Mouse (Mus musculus) spleen, postnatal 36 days (tissue): ENCODE measurements at regions not wholly inside any gene's neighbourhood (a gene's known extent, or its start where the extent isn't known, plus 50 kb on each side); places are given as distances from the start of the nearest gene placed in this dataset.

Source experiments
- DNase-seq, 2 experiments: peaks; one replicate each; pipeline ENCODE4 v3.0.0; 2022; ENCODE audit warnings: low spot score in 2 of 2, mixed read lengths in 1 of 2

DNA sequence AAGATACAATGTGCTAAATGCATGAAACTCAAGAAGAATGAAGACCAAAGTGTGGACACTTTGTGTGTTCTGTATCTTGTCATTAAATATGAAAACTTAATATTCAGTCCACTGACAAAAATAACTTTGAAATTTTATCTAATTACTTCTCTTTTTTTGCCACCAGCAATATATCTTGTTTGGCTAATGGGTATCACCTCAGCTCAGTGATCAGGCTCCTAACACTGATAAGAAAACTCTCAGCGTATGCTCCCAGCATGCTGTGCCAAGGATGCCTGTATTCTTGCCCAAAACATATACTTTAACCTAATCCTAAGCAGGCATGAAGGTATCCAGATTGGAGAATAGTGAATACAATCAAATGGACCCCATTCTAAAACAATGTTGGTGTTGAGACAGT lies 53.3 kb upstream of the Ptpn12 start:
- no peak for DNase-seq

DNA sequence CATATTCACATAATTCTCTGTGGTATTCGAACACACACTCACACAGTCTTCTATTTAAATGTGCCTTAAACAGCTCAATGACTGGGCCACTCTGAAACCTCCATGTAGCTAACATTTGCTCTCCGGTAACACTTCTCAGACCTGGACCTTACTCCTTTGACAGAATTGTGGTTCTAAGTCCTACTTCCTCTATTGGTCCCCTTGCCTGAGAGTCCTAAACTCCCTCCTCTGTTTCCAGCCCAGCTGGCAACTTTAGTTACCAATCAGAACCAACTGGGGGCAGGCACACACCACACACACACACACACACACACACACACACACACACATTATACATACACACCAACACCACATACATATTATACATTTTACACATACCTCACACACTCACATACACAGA lies 57.7 kb upstream of the Ptpn12 start:
- DNase-seq: no peak

DNA sequence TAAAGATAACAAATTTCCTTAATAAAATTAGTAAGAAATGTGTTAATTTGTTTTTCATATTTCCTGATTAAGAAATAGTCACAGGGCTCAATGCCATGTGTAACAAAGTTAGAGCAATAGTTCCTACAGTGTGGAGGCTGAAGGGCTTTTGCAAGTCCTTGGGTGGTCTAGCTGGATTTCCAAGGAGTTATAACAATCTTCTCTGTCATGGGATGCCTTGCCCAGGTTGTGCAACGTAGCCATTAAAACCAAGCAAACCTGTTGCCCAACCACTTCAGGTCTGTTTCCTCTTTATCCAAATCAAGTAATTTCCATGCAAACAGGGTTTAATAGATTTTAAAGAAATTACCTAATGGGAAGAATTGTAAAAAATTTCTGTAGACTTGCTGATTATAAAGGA lies 59.8 kb upstream of the Ptpn12 start:
- DNase-seq: no peak

DNA sequence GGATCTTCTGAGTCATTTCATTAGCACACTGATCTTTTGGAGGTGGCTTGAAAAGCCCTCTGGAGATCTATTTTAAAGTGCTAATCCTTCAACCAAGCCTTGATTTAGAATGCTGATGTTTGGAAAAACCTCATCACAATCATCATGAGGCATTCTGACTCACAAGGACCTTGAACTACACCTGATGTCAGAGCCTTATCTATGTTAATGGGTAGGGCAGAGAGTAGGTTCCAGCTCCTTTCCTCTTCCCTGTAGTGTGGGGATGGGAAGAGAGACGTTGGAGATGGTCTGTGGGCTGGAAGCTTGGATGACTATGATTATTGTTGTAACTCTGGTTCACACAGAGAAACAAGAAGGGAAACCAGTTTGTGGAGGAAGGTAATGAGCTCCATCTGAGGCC lies 63.0 kb upstream of the Gsap start:
- no peak for DNase-seq

DNA sequence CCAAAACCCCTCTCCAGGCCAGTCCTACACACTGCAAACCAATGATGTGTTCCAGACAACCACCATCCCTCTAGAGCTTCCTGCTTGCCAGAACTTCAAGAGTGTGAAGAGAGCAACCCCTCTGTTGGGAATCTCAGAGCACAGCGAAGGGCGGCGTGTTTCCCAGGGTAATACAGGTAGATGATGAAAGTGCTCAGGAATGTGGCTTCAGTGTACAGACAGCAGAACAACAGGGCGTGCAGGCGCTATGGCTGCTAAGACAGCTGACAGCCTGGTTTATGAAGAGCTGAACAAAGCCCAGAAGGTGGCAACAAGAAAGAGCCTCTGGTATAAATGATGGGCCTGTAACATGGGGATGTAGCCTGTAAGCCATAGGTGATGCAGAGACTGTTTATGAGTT lies 61.0 kb upstream of the Gsap start:
- DNase-seq: no peak

DNA sequence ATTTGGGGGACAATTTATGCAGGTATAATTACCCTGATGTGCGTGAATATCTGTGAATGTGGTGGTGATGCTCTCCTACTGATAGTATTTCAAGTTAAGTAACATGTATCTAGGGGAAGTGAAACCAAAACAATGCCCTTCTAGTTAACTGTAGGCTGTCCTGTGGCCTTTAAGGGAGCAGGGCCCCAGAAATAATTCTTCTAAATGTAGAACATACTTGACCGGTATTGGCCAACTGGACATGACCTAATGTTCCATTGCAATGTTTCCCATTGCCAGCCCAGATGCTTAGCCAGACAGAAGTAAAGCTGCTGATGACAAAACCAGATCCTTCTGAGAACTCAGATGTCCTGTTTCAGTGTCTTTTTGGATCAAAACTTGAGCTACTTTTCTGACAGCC lies 54.9 kb upstream of the Gsap start:
- peak; percentile 33 to 51 for DNase-seq

DNA sequence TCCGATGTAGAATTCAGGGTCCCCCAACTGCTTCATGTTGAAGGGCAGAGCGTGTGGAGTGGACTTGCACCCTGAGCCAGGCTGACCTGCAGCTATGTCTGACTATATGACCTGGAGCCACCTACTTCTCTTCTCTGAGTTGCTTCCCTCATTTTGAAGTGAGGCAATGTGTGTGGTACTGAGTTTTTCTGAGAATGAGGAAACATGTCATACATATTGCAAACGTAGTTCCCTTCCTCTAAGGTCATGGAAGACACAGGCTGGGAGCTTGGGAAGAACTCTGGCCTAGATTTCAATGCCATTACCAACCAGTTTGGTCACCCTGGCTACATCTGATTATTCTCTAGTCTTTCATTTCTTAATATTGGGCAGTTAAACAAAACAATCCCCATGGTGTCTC lies 54.1 kb upstream of the Gsap start:
- peak; percentile 6 to 27 for DNase-seq

DNA sequence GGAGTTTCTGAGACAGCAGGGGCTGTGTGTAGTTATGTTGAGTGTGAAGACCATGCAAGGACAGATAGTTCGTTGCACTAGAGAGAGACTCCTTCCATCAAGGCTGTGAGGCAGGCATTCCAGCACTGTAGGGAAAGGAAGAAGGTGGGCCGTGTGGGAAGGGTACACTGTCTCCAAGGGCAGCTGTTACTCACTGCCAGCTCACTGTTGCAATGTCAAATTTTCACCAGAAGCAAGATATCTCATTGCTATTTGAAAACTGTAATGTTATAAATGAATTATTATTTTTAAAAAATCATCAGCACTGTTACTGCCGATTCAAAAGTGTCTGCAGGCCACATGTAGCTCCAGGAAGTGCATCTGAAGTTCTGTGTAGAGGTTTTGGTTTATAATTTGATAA lies 50.6 kb upstream of the Gsap start:
- DNase-seq: no peak

DNA sequence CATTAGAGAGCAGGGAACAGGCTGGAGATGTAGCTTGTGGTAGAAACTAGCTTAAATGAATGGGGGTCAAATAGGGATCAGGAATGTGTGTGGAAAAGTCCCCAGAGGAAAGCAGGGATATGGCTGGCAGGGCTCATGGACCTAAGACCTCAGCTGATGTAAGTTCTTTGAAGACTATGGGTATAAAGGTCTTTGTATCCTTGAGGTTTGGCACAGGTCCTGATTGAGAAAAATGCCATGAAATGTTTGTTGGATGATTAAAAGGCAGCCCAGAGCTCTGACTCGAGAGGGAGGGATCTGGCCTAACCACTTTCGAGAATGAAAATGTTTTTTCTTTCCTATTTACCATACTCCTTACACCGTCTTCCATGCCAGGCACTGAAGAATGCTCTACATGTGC lies 50.0 kb upstream of the Gsap start:
- no peak for DNase-seq
